Mouse (Mus musculus): Measurements from ENCODE around the gene Gm20854.
"Not testable (repeated sequence)": the region's sequence is repeated elsewhere in the genome, so short reads cannot be mapped to it uniquely, and the experiment has no call there.

The Gm20854 gene

GRCm38 (mm10) chrY:85530808-85531207 lies at the start of gene Gm20854:
TSS of gene Gm20854 (minus strand) at chrY:85530908.
- not testable (repeated sequence) for DNase-seq

Measured in thymus, postnatal 36 days (tissue).